Mouse (Mus musculus) hindbrain, embryonic 10.5 days (tissue): ENCODE data around the gene Zap70. TPM values are rescaled to one million over a fixed set of nuclear protein-coding genes. Genes with fewer than 3 reads are reported as not detected.
"Not testable (repeated sequence)": the region's sequence is repeated elsewhere in the genome, so short reads cannot be mapped to it uniquely, and the experiment has no call there.

Source experiments
- DNase-seq: peaks from one replicate; pipeline ENCODE4 v3.0.0-alpha.2; 2017; ENCODE audit warnings: low spot score
- H3K27ac ChIP-seq: fragments of 300-500 bp; sonication (generic); 2 replicates; pipeline ENCODE4 v1.5.1; 2016; ENCODE audit warnings: mild to moderate bottlenecking, moderate library complexity
- H3K27me3 ChIP-seq: fragments of 300-500 bp; sonication (generic); 2 replicates; pipeline ENCODE4 v1.6.1; 2016; ENCODE audit warnings: mild to moderate bottlenecking; ENCODE audit not compliant: poor library complexity, insufficient read depth, severe bottlenecking
- H3K36me3 ChIP-seq: fragments of 300-500 bp; sonication (generic); 2 replicates; pipeline ENCODE4 v1.6.1; 2016; ENCODE audit warnings: mild to moderate bottlenecking, moderate library complexity
- H3K4me1 ChIP-seq: fragments of 300-500 bp; sonication (generic); replicated peaks from 2 replicates; pipeline ENCODE4 v1.6.1; 2016; ENCODE audit warnings: mild to moderate bottlenecking
- H3K4me3 ChIP-seq: fragments of 300-500 bp; sonication (generic); 2 replicates; pipeline ENCODE4 v1.5.1; 2016; ENCODE audit warnings: mild to moderate bottlenecking, moderate library complexity
- H3K9me3 ChIP-seq: fragments of 300-500 bp; sonication (generic); 2 replicates; pipeline ENCODE4 v1.6.1; 2016; ENCODE audit warnings: mild to moderate bottlenecking, moderate library complexity
- WGBS: fragments of 180-500 bp; shearing (Covaris S2); methylation state at CpG from one replicate; pipeline ENCODE4 v1.1.7; 2016; 5-methylcytosine and 5-hydroxymethylcytosine counted together
- polyA plus RNA-seq: library from polyadenylated mRNA; unstranded; fragments of >200 nt; fragmentation: Nextera tagmentation; extraction: Ambion mirVana; gene quantifications from 2 replicates; pipeline ENCODE4 v1.2.1, GENCODE M21; 2016

Zap70 gene
- polyA plus RNA-seq, 1 experiment from 2014 or later, result 0.43 TPM

- 95% methylated on average over 7 of the region's 7 CpGs for WGBS
- H3K36me3 ChIP-seq, result peaks cover 98% of the 10 kb centered on the region
Observed at GRCm38 (mm10) chr1:36811806-36812205, 50.2 kb downstream of the Zap70 start.

GRCm38 (mm10) chr1:36813415-36813814 is 51.8 kb downstream of the Zap70 start:
- Histone ChIP-seq H3K27ac (no peak overlapping the region), H3K9me3 (no peaks in the 10 kb centered on the region), H3K36me3 (peaks cover 98% of the 10 kb centered on the region), H3K4me3 (no peak overlapping the region), H3K27me3 (no peaks in the 10 kb centered on the region), H3K4me1 (no peaks in the 10 kb centered on the region)
- DNase-seq, result no peak
- 95% methylated on average over 7 of the region's 7 CpGs for WGBS

More at GRCm38 (mm10) chr1:36811806-36812205, 50.2 kb downstream of the Zap70 start:
- H3K27ac ChIP-seq, result no peak overlapping the region
- H3K9me3 ChIP-seq, result no peaks in the 10 kb centered on the region
- H3K4me1 ChIP-seq, result no peaks in the 10 kb centered on the region
- DNase-seq, result no peak
- H3K4me3 ChIP-seq, result no peak overlapping the region
- H3K27me3 ChIP-seq, result no peaks in the 10 kb centered on the region

DNA sequence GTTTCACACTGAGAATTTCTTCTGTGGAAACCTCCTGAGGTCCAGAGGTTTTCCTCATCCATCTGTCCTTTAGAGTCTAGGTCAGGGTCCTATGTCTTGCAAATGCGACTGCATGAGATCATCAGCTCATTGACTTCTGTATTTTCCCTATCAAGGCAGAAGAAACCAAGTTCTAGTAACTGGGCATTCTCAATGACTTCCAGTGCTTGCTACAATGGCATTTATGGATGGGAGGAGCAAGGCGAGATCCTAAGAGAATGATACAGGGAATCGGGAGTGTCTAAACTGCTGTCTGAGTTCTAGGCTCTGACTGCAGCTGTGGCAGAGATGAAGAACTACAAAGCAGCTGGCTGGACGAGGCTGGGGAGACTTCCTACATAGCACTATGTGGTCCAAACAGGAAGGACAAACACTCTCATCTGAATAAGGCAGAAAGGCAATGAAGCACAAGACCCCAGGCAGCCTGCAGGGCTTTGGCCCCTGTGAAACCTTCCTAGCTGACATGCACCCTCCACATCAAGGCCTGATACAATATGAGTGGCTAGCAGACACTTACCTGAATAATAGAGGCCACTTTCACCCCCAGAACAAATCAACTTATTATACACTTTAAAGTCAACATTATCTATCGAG is 52.8 kb downstream of the Zap70 start:
- Histone ChIP-seq H3K27ac (no peak overlapping the region), H3K4me1 (no peaks in the 10 kb centered on the region), H3K27me3 (no peaks in the 10 kb centered on the region), H3K9me3 (no peaks in the 10 kb centered on the region), H3K4me3 (no peak overlapping the region), H3K36me3 (peaks cover 98% of the 10 kb centered on the region)
- WGBS, result 88% methylated on average over 5 of the region's 5 CpGs
- no peak for DNase-seq

- H3K27ac ChIP-seq, result no peak overlapping the region
- no peak for DNase-seq
- H3K9me3 ChIP-seq, result no peaks in the 10 kb centered on the region
- H3K27me3 ChIP-seq, result no peaks in the 10 kb centered on the region
- H3K4me1 ChIP-seq, result no peaks in the 10 kb centered on the region
- no peak overlapping the region for H3K4me3 ChIP-seq
- H3K36me3 ChIP-seq, result peaks cover 97% of the 10 kb centered on the region
- 93% methylated on average over 6 of the region's 6 CpGs for WGBS
Observed at GRCm38 (mm10) chr1:36815166-36815565, 53.6 kb downstream of the Zap70 start.

- not testable (repeated sequence) for H3K4me1 ChIP-seq
- H3K36me3 ChIP-seq, result peaks cover 95% of the 10 kb centered on the region
Observed at GRCm38 (mm10) chr1:36821918-36822317, 60.3 kb downstream of the Zap70 start.

DNA sequence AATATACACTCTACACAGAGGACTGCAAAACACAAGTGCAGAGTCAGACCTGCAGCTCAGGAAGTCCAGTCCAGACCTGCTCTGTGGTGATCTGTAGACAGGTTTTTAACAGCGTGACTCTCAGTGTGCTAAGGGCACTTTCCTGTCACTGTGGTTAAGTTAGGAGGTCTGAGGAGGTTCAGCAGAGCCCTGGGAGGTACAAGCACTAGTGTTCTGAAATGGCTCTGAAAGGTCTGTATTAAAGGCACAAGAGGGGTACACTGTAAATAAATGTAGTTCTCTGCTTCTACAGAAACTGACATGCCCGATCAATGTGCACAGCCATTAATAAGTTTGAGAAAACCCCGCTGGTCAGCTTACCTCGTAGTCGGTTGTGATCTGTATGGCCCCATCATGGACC is 62.8 kb downstream of the Zap70 start:
- peaks cover 86% of the 10 kb centered on the region for H3K36me3 ChIP-seq
- no peaks in the 10 kb centered on the region for H3K27me3 ChIP-seq
- H3K4me3 ChIP-seq, result no peak overlapping the region
- H3K27ac ChIP-seq, result no peak overlapping the region
- DNase-seq, result no peak
- no peaks in the 10 kb centered on the region for H3K4me1 ChIP-seq
- 95% methylated on average over 5 of the region's 5 CpGs for WGBS
- no peaks in the 10 kb centered on the region for H3K9me3 ChIP-seq

More at GRCm38 (mm10) chr1:36821918-36822317, 60.3 kb downstream of the Zap70 start:
- 91% methylated on average over 4 of the region's 4 CpGs for WGBS
- H3K9me3 ChIP-seq, H3K27ac ChIP-seq, DNase-seq, H3K27me3 ChIP-seq, H3K4me3 ChIP-seq: not testable (repeated sequence)

GRCm38 (mm10) chr1:36830913-36831866 is 69.6 kb downstream of the Zap70 start:
- Histone ChIP-seq H3K4me3 (no peak overlapping the region), H3K9me3 (no peaks in the 10 kb centered on the region), H3K27ac (no peak overlapping the region), H3K27me3 (no peaks in the 10 kb centered on the region), H3K4me1 (no peaks in the 10 kb centered on the region), H3K36me3 (peaks cover 74% of the 10 kb centered on the region)
- 75% methylated on average over 14 of the region's 14 CpGs for WGBS
- no peak for DNase-seq

Other genes starting within 250 kb of the Zap70 start
- gene Cnnm3, start 249.9 kb upstream of the Zap70 start, polyA plus RNA-seq, result 3.2 and 3.5 TPM in 2 replicates
- gene Ankrd23, start 224.9 kb upstream of the Zap70 start, polyA plus RNA-seq, result 15.7 and 18.0 TPM in 2 replicates
- gene Gm42417, start 222.4 kb upstream of the Zap70 start, polyA plus RNA-seq, result 0.75 TPM in 1 of 2 replicates, not detected in the other
- 16.9 and 20.6 TPM in 2 replicates for gene Ankrd39, start 214.4 kb upstream of the Zap70 start, polyA plus RNA-seq
- gene Sema4c, start 203.4 kb upstream of the Zap70 start, polyA plus RNA-seq, result 25.4 and 29.6 TPM in 2 replicates
- 0.42 and 0.46 TPM in 2 replicates for gene Fam178b, start 78.6 kb upstream of the Zap70 start, polyA plus RNA-seq
- 566 and 596 TPM in 2 replicates for gene Cox5b, start 70.3 kb upstream of the Zap70 start, polyA plus RNA-seq
- gene 4933424G06Rik, start 51.6 kb upstream of the Zap70 start, polyA plus RNA-seq, result 0.15 and 0.22 TPM in 2 replicates
- 135 and 147 TPM in 2 replicates for gene Actr1b, start 47.4 kb upstream of the Zap70 start, polyA plus RNA-seq
- 11.0 and 12.7 TPM in 2 replicates for gene Tmem131, start 181.9 kb downstream of the Zap70 start, polyA plus RNA-seq